Mouse (Mus musculus) kidney, adult 2 months (tissue): Measurements from ENCODE around the gene Dmbx1. TPM values are rescaled to one million over a fixed set of nuclear protein-coding genes. Genes with fewer than 3 reads are reported as not detected.

Experiments
- DNase-seq: peaks from one replicate; pipeline ENCODE4 v3.0.0; 2021
- H3K27ac ChIP-seq: fragments of 200-500 bp; 2 replicates; pipeline ENCODE4 v1.5.1; 2012; ENCODE audit warnings: low read depth, low read length, control low read depth, inconsistent platforms; ENCODE audit not compliant: insufficient read depth
- H3K27me3 ChIP-seq: fragments of 200-500 bp; replicated peaks from 2 replicates; pipeline ENCODE4 v1.6.1; 2012; ENCODE audit warnings: mild to moderate bottlenecking, moderate library complexity, low read length, inconsistent platforms; ENCODE audit not compliant: control insufficient read depth, insufficient read depth
- H3K36me3 ChIP-seq: fragments of 200-500 bp; 2 replicates; pipeline ENCODE4 v1.6.1; 2012; ENCODE audit warnings: mild to moderate bottlenecking, moderate library complexity, low read length, inconsistent platforms; ENCODE audit not compliant: control insufficient read depth, insufficient read depth
- H3K4me1 ChIP-seq: fragments of 200-500 bp; 2 replicates; pipeline ENCODE4 v1.6.1; 2011; ENCODE audit warnings: low read length; ENCODE audit not compliant: control insufficient read depth, insufficient read depth
- H3K4me3 ChIP-seq: fragments of 200-500 bp; 2 replicates; pipeline ENCODE4 v1.5.1; 2011; ENCODE audit warnings: mild to moderate bottlenecking, low read depth, low read length, control low read depth; ENCODE audit not compliant: insufficient read depth
- CTCF ChIP-seq: fragments of 200-500 bp; conservative IDR thresholded peaks from 2 replicates; pipeline ENCODE4 v1.5.1; 2011; ENCODE audit warnings: low read depth, mild to moderate bottlenecking, control low read depth, low read length, moderate library complexity, mixed read lengths; ENCODE audit not compliant: insufficient read depth, insufficient read length
- POLR2A ChIP-seq: fragments of 200-500 bp; IDR thresholded peaks from one replicate; pipeline ENCODE4 v1.6.1; 2011; ENCODE audit warnings: low read depth, low read length, control low read depth
- WGBS: fragments of 180-500 bp; shearing (Covaris S2); methylation state at CpG from one replicate; pipeline ENCODE4 v1.1.7; 2018; 5-methylcytosine and 5-hydroxymethylcytosine counted together
- polyA plus RNA-seq: library from polyadenylated mRNA; depleted of rRNA; stranded (reverse); fragments of >200 nt; gene quantifications from 2 replicates; pipeline ENCODE4 v1.2.3, GENCODE M21; 2012

Gene Dmbx1
- polyA plus RNA-seq, 1 experiment, result not detected

DNA sequence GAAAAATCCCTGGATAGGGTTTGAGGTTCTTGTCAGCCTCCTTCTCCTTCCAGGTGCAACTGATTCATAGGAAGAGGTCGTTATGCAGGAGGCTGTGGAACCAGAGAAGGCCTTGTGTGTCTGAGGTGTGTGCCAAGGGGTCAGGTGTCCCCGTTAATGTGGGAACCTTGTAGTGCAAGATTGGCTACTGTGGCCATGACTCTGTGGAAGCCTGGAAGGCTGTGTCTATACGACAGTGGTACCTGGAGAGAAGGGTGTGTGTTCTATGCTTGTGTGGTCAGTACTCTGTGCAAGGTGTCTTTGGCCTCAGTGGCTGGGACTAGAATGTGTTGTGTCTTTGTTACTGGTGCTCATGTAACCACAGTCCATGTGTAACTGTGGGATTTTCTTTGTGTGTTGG lies 955 bp upstream of the Dmbx1 start:
- Histone ChIP-seq H3K4me1 (no peaks in the 10 kb centered on the region), H3K27ac (no peak overlapping the region), H3K4me3 (no peak overlapping the region), H3K27me3 (peaks cover 5% of the 10 kb centered on the region), H3K36me3 (no peaks in the 10 kb centered on the region)
- DNase-seq, result no peak
- 20% methylated on average over 3 of the region's 3 CpGs for WGBS
- TF ChIP-seq CTCF, result no peak
- TF ChIP-seq POLR2A, result no peak

DNA sequence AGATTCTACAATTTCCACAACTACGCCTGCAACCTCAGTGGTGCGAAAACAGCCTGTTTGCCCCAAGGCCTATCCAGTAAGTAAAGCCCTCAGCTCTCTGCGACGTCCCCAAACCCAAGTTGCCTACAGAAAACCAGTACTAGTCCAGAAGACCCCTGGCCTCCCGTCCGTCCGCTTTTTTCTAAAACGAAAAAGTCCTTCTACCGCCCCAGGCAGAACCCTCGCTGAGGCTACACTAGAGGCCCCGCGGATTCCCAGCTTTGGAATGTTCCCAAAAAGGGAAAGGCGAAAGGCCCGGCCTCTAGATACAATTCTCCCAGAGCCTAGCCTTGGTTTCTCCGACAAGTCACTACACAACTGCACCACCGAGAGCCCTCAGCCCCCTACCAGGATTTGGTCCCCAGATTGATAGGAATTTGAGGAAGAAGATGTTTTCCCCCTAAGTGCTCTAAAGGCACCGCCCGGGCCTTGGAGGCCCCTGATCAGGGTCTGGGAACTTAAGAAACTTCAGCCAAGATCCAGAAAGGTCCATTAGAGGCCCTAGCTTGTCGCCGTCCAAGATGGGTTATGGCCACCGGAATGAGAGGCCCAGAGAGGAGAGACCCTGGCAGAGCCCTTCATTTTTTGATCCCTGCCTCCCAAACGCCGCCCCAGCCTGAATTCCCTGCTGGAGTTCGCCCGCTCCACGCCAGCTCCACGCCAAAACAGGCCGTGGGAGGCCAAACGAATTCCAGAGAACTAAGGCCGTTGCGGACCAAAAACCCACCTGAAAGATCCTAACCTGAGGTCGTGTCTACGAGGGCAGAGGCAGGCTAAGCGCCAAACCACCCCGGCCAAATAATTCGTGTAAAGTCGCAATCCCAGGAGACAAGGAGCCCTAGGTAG lies 1.2 kb downstream of the Dmbx1 start:
- 8% methylated on average over 37 of the region's 37 CpGs for WGBS
- Histone ChIP-seq H3K27me3 (peaks cover 5% of the 10 kb centered on the region), H3K4me1 (no peaks in the 10 kb centered on the region), H3K4me3 (no peak overlapping the region), H3K27ac (no peak overlapping the region), H3K36me3 (no peaks in the 10 kb centered on the region)
- peak; percentile 34 for DNase-seq
- no peak for TF ChIP-seq POLR2A
- TF ChIP-seq CTCF, result no peak

DNA sequence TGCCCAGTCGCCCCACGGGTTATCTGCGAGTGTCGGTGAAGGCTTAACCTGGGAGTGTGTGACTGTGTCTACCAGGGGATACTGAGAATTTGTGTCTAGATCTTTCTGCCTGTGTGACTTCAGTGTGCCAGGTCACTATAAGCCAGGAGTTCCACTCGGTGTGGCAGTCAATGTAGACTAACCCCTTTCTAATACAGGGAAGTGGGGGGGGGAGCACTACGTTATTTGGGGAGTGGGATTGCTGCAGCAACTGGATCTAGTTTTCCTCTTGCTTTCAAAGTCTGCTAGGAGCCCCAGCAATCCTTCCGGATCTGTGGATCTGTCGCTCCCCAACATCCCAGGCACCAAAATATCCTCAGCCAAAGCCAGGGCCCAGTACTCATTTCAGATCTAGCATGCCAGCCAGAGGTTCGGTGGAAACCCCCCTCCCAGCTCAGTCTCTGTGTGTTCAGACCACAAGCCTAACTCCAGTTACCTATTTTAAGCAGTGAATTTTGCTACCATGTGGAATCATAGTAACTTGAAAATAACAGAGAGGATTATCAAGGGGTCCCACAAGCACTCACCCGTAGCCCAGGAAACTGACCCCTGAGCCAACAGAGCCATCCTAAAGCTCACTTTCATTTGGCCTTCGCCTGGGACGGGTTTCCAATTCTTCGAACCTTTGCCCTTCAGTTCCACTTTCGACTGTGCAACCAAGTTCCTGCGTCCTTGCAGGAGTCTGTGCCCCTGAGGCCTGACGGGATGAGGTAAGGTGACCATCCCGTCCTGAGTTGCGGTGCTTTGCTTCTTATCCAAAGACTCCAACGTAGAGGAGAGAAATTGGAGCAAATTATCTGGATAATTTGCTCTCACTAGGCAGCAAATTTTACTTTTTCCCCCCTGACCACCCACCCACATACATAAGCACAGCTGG lies 2.4 kb downstream of the Dmbx1 start:
- H3K4me1 ChIP-seq, result no peaks in the 10 kb centered on the region
- H3K4me3 ChIP-seq, result no peak overlapping the region
- WGBS, result 11% methylated on average over 19 of the region's 19 CpGs
- TF ChIP-seq POLR2A (no peak), CTCF (no peak)
- H3K27me3 ChIP-seq, result peaks cover 5% of the 10 kb centered on the region
- DNase-seq, result no peak
- H3K27ac ChIP-seq, result no peak overlapping the region
- no peaks in the 10 kb centered on the region for H3K36me3 ChIP-seq

DNA sequence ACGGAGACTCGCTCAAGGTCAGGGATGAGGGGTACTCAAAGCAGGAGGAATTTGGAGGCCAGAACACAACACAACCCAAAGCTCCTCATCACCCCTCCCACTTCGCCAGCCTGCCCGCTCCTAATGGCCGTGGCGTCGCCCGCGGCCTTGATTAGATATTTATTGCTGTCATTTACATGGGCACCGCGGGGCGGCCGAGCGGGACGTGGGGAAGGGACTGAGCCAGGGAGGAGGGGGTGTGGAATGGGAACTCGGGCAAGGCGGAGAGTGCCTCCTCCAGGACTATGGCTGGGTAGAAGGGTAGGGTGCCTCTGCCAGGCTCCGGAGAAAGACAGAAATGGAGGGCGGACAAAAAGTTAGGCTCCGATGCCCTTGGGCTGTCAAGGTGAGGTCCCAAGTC lies 3.1 kb downstream of the Dmbx1 start:
- H3K36me3 ChIP-seq, result no peaks in the 10 kb centered on the region
- H3K4me1 ChIP-seq, result no peaks in the 10 kb centered on the region
- no peak overlapping the region for H3K4me3 ChIP-seq
- peaks cover 8% of the 10 kb centered on the region for H3K27me3 ChIP-seq
- DNase-seq, result no peak
- no peak for TF ChIP-seq CTCF
- TF ChIP-seq POLR2A, result no peak
- no peak overlapping the region for H3K27ac ChIP-seq
- WGBS, result 3% methylated on average over 20 of the region's 20 CpGs

DNA sequence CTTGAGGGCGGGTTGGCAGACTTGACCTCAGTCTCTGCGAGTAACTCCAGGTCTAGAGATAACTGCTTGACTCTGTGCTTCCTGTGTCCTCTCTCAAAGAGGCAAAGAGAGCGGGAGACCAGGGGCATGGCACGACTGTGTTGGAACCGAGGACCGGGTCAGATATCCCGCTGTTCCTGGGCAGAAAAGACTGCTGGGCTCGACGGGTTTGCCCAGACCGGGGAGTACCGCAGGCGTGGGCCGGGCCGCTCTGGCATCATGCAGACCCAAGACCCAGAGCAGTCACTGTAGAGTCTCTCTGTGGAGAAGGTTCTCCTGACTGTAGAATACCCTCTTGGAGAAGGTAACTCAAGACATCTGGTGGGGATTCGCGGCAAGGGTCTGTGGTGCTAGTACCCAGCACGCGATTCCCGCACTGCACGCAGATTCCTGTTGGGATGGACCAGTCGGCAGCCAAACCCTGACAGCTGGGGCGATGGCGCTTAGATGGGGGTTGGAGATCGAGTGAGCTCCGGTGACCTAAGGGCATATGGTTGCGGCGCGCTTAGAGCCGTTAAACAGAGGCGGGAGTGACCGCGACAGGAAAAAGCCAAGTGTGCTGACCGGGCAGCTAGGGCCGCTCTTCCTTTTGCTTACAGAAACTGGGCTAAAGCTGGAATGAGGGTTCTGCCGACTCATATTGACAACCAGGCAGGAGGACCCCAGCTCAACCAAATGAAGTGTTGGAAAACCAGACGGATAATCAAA lies 3.7 kb downstream of the Dmbx1 start:
- WGBS, result 3% methylated on average over 36 of the region's 36 CpGs
- no peak for DNase-seq

DNA sequence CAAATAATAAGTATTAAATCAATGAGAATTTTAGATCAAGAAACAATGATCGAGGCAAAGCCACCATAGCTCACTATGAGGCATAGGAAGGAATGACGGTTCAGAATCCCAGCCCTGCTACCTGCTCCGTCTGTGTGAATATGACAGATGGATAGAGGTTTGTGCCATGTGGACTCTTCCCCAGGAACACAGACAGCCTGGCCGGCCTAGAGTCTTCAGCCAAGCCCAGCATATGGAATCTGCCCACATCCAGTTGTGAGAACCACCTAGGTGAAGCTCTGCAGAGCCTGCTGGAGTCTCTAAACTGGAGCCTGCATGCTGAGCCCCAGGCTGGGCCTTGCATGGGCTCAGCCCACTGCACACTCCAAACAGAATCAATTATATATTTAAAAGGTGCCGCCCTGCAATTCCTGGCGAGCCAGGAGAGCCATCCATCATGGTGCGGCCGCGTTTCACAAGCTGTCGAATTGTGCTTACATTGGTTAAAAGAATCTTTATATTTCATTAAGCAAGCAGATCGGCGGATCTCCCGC lies 8.1 kb downstream of the Dmbx1 start:
- peaks cover 4% of the 10 kb centered on the region; the same call in 1 of the 2 replicates for H3K27me3 ChIP-seq
- H3K4me3 ChIP-seq, result no peak overlapping the region
- no peak for TF ChIP-seq CTCF
- TF ChIP-seq POLR2A, result no peak
- DNase-seq, result no peak
- H3K4me1 ChIP-seq, result no peaks in the 10 kb centered on the region
- no peaks in the 10 kb centered on the region for H3K36me3 ChIP-seq
- 43% methylated on average over 13 of the region's 13 CpGs for WGBS
- no peak overlapping the region for H3K27ac ChIP-seq

More for the DNA sequence above, 3.7 kb downstream of the Dmbx1 start:
- TF ChIP-seq POLR2A (no peak), CTCF (no peak)
- Histone ChIP-seq H3K36me3 (no peaks in the 10 kb centered on the region), H3K27me3 (peaks cover 8% of the 10 kb centered on the region), H3K27ac (no peak overlapping the region), H3K4me3 (no peak overlapping the region), H3K4me1 (no peaks in the 10 kb centered on the region)

DNA sequence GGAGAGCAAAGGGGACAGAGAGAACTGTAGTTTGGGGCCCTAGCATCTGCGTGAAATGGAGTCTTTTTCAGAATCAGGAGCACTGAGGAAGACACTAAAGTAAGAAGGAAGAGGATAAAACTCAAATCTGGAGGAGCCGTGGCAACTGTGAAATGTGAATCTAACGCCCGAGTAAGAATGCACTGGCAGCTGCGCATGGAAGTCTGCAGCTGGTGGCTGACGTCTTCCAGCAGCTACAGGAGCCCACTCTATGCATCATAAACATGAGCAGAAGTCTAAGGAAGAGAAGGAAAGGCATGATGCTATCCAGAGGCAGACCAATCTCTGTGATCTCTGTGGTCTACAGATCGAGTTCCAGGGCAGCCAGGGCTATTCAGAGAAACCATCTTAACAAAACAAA lies 12.1 kb downstream of the Dmbx1 start:
- Histone ChIP-seq H3K27ac (no peak overlapping the region), H3K4me3 (no peak overlapping the region), H3K36me3 (no peaks in the 10 kb centered on the region), H3K4me1 (no peaks in the 10 kb centered on the region), H3K27me3 (peaks cover 2% of the 10 kb centered on the region; the same call in 1 of the 2 replicates)
- 41% methylated on average over 7 of the region's 7 CpGs for WGBS
- TF ChIP-seq CTCF (no peak), POLR2A (no peak)
- DNase-seq, result no peak
